Mouse (Mus musculus) kidney, postnatal 10 days (tissue): ENCODE measurements around the gene Arpc2.

Experiments used
- DNase-seq: peaks from one replicate; pipeline ENCODE4 v3.0.0; 2021; ENCODE audit warnings: mixed read lengths

The Arpc2 gene

DNA sequence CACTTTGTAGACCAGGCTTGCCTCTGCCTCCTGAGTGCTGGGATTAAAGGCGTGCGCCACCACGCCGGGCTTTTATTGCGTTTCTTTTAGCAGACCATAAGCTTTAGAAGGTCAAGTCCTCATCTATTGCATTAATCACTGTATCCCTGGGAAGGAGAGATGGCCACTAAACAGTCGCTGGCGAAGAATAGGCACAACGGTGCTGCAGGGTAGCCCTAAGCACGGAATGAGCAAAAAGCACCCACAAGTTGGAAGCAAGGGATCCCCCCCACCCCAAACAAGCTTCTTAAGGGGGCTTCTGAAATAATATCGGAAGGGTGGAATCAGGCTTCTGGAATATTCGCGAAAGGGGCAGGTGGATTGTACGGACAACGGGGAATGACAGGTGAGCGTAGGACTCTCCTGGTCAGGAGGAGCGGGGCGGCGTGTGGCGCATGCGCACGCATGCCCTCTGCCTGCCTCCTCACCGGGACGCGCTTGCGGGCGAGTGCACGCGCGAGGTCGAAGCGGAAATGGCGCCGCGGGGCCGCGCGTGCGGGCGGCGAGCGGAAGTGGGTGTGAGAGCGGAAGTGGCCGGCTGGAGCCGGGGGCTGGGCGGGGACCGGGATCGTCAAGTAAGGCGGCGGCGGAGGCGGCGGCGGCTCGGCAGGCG is at the start of gene Arpc2:
Gene Arpc2 (plus strand): TSS at position 147 of the 652 bp plus-strand sequence.
- DNase-seq = peak; percentile 99

DNA sequence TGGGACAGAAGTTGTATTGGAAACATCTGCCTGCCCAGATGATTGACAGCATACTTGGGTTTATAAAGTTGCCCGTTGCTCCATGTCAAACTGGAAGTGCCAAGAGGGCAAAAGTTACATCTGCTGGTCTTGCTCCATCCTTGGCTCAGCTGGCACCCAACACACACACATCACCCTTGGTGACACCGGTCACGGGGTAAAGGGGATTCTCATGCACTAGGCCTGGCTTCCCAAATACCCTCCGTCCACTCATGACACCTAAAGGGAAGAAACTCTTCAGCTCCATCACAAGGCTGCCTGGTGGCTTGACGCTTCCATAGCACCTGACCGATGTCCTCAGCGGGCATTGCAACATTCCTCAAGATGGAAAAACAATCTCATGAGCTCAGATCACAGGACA is 45.4 kb upstream of the Arpc2 start:
- no peak for DNase-seq

DNA sequence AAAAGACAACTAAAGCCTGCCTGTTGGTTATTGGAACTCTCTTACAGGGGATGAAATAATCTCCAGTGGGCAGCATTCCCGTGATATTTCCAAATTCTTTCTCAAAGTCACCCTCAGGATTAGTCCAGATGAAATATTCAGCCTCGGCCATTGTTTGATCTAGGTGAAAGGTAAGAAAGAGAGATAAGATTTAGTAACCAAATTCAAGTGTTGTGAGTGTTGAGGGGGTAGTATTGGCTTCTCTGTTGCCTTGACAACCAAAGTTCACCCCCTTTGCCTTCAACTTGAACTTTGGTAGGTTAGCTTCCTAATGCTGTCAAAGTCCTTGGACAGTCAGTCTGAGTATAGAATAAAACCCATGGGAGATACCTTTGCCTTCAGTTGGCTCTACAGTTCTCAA is 43.2 kb upstream of the Arpc2 start:
- DNase-seq = no peak

DNA sequence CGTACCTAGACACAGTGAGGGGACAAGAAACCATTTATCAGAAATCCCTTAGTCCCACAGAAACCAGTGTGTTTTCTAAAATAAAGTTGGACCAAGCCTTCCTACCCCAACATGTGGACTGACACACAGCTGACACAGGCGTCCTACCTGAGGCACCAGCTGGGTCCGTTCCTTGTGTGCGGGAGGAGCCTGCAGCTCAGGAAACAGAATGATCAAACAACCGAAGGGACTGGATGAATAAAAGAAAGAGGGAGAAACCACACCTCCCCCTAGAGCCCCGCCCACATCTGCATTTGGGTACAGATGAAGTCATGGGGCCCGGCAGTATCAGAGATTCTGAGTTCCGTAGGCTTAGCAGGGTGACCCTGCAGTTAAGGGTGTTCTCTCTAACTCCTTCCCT is 41.4 kb upstream of the Arpc2 start, which contains the start of gene Cxcr1:
Gene Cxcr1 (minus strand): TSS at position 187 of the 400 bp plus-strand sequence.
- DNase-seq = no peak

DNA sequence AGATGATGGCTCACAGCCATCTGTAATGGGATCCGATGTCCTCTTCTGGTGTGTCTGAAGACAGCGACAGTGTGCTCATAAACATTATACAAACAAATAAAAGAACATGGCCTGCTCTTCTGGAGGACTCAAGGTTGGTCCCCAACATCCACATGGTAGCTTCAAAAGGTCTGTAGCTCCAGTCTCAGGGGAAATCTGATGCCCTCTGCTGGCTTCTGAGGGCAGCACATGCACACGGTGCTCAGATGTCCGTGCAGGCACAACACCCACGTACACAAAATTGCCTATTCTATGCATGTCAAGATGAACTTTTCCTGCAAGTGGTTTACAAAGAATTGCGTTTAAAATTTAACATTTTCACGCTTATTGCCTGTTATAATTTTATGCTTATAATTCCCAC is 39.9 kb upstream of the Arpc2 start:
- DNase-seq = peak; percentile 47

DNA sequence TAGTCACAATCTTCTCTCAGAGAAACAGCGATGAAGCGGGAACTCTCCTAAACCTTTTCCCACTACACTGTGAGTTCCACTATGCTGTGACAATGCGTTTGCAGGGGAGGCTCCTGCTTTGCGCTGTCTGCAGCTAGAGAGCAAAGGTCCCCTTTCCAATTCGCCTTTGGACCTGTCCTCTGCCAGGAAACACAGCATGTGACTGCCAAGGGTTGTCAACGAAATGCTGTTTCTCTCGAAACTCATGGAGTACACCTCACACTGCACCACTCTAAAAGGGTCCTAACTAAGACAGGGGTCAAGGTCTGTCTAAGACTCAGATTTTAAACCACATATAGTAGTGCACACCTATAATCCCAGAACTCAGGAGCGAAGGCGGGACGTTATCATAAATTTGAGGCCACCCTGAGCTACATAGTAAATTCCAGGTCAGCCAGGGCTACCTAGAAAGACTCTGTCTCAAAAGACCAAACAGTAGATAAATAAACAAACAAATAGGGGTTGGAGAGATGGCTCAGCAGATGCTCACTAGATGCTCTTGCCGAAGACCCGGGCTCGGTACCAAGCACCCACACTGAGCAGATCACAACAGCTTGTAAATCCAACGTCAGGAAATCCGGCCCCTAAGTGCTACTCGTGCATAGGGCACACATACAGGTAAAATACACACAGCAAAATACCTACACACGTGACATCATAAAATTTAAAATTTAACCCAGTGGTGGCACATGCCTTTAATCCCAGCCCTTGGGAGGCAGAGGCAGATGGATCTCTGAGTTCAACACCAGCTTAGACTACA is 39.1 kb upstream of the Arpc2 start:
- peak; percentile 61 for DNase-seq

DNA sequence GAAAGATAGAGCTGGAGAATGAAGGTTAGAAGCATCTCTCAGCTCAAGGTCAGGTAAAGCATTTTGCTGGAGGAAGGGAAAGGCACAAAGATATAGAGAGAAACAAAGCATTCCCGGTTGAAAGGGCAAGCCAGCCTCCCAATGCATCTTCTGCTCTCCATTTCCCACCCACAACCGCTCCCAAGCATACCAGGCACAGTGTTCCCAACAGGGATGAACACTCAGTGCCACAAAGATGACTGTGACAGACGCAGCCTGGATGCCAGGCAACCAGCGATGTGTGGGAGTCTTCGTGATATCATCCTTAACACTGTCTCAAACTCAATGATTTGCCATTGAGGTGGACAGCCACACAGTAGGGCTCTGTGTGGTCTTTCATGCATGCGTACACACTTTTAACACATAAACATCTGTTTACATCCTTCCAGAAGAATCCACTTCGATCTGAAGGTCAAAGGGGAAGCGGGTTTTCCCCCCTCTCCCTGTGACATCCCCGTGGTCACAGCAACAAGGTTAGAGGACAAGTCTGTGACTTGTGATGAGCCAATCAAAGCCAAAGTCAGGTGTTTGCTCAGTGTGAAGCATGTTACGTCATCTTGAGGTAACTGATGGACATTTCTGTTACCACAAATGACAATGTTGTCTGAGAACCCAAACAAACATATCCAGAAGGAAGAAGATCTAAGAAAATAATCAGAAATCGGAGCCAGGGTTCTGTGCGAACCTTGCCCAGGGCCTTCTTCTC is 38.0 kb upstream of the Arpc2 start:
- DNase-seq = no peak

DNA sequence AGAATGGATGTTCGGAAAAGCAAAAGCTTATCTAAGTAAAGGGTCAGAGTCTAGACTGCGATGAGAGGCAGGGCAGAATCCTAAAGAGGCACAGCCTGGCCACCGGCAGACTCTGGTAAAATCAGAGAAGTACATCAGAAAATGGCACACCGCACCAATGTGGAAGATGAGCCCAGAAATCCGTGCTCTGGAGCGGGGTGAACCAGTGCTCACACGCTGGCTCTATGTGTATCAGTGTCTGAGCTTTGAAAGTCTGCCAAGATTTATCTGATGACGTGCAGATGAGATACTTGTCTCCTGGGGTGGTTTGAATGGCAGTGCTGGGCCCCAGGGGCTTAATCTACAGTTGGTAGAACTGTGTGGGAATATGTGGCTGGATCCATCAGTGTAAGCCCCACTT is 36.8 kb upstream of the Arpc2 start:
- DNase-seq = no peak

DNA sequence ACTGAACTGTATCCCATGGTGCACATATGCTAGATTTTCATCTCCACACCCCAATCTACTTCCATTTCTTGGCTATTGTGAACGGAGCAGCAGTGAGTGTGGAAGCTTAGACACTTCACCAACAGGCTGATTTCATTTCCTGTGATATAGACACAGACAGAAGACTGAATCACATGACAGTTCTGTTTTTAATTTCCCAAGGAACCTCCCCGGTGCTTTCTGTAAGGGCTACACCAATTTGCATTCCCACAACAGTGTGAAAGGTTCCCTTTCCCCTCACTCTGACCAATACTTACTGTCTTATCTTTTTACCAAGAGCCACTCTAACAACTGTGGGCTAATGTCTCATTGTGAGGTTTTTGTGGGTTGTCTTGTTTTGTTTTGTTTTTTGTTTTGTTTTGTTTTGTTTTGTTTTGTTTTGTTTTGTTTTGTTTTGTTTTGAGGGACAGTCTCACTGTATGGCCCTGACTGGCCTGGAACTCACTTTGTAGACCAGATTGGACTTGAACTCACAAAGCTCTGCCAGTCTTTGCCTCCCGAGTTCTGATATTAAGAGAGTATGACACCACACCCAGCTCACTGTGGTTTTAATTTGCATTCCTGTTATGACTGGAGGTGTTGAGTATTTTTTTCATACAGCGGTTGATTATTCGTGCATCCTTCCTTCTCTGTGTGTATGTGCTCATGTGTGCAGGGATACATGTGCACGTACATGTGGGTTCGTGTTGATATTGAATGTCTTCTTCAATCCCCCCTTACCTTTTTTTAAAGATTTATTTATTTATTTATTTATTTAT is 34.6 kb upstream of the Arpc2 start:
- no peak for DNase-seq

DNA sequence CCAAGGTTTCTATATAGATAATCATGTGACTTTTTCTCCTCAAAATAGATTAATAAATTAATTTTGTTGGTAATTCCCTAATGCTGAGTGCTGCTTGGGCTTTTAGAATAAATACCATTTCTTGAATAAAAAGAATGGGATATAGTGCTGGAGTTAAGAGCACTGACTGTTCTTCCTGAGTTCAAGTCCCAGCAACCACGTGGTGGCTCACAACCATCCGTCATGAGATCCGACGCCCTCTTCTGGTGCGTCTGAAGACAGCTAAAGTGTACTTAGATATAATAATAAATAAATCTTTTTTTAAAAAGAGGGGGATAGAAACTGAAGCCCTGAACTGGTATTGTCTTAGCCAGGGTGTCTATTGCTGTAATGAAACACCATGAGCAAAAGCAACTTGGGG is 32.4 kb upstream of the Arpc2 start:
- no peak for DNase-seq

DNA sequence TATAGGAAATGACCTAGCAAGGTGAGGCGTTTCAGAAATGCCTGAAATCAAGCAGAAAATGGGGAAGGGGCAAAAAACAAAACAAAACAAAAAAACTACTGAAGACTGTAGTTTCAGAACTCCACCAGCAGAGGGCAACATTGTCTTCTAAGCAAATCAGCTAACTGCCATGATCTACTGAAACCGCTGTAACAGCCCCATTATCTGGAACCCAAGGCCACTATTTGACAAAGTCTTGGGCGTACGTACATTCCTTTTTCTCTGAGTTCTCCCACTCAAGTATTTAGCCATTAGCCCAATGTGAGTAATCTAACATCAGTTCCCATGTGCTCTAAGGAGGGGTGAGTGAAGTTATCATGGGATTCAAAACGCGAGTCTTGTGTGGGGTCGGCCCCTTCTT is 30.0 kb upstream of the Arpc2 start:
- peak; percentile 47 for DNase-seq

DNA sequence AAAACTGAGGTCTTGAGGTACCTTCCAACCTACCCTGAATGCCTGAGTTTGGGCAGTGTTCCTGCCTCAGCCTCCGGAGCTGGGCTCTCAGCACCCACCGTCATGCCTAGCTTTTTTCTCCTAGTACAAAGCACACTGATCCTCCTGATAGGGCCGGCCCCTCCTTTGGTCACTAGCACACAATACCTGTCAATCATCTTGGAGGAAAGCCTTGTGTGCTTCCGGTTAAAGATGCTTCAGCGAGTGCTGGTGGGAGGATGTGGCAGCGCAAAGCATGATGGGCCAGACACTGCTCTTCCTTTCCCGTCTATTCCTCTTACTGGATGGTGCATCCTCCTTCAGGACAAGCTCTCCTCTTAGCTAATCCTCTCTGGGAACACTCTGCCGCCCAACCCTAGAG is 29.2 kb upstream of the Arpc2 start:
- no peak for DNase-seq

DNA sequence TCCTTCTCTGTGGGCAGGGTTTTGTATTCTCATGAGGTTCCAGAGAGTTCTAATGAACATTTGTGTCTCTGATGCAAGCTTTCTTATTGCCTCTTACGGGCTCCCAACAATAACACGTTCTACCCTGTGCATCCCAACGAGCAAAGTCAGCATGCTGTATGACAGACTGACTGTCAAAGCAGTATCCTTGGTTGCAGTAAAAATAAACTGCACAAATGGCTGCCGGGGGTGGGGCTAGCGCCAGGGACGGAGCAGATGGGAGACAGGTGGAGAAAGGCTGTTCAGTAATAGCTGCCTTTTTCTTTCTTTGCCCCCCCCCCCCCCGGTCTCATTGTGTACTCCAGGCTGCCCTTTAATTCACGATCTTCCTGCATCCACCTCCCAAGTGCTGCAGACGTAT is 28.0 kb upstream of the Arpc2 start:
- no peak for DNase-seq

DNA sequence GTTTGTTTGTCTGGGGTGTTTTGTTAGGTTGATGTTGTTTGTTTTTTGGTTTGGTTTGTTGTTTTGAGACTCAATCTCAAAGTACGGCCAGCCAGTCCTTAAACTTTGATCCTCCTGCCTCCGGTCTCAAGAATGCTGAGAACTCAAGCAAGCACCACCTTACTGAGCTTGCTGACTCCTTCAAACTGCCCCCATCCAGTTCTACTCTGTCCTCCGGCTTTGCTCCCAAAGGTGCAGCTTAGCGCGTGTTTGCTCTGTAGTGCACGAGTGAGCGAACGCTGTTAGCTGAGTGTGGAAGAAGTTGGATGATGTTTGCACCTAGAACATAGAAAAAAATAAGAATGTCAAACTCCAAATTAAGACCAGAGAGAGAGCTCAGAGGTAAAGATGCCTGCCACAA is 26.9 kb upstream of the Arpc2 start:
- DNase-seq = peak; percentile 22

DNA sequence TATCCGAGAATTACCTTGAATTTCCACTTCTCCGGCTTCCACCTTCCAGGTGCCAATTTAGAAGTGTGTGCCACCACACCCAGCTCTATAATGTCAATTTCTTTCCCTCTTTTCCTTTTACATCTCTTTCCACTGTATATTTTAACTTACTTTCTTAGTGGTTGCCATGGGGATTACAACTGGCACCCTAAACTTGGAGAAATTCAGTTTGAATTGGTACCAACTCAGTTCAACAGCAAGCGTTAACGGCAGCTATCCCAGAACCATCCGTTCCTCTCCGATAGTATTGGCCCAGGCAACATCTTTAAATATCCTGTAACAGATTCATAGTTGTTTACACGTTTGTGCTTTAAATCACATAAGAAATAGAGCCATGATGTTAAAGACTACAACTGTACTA is 16.0 kb upstream of the Arpc2 start:
- DNase-seq = no peak

DNA sequence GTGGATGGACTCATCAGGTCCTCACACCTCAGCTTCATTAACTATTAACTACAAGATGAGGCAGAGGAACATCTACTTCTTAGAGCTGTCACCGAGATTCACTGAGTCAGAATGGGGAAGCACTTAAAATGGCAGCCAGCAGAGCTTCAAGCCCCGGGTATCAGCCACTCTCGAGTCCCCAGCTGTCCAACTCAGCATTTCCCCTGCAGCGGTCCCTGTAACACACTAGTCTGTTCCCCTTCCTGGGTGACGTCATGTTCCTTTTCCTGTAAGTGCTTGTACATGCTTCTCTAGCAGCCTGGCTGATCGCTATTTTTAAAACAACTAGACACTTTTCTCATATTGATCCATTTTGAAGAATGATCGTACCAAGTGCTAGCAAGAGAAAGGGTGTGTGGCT is 8.6 kb upstream of the Arpc2 start:
- peak; percentile 34 for DNase-seq

DNA sequence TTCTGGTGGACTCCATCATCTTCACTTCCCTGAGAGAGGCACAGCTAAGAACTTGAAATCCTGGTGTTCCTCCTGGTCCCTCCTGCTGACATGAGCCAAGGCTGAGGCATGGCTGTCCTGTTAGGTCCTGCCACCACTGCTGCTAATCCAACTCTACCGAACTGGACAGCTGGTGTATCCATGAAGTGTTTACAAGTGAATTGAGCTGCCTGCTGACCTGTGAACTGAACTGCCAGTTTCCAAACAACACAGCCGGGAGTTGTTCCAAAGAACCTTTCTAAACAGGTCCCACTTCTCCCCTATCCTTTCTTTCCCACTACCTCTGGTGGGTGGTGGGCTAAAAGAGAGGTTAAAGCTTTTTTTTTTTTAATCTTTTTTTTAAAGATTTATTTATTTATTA is 5.9 kb upstream of the Arpc2 start:
- DNase-seq = no peak

DNA sequence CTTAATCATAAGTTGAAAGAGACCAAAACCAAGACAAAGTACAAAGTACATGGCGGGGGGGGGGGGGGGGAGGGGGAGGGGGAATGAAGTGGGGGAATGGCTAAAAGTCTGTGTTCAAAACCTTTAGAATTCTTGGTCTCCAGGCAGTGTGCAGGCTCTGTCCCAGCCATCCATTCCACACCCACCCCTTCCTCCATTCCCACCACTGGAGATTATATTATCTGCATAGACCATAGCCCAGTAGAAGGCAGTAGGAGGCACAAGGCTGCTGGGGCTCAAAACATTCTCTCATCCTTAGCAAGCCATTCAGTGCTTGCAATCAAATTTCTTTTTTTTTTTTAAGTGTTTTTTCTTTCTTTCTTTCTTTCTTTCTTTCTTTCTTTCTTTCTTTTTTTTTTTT is 4.9 kb upstream of the Arpc2 start:
- DNase-seq = no peak

DNA sequence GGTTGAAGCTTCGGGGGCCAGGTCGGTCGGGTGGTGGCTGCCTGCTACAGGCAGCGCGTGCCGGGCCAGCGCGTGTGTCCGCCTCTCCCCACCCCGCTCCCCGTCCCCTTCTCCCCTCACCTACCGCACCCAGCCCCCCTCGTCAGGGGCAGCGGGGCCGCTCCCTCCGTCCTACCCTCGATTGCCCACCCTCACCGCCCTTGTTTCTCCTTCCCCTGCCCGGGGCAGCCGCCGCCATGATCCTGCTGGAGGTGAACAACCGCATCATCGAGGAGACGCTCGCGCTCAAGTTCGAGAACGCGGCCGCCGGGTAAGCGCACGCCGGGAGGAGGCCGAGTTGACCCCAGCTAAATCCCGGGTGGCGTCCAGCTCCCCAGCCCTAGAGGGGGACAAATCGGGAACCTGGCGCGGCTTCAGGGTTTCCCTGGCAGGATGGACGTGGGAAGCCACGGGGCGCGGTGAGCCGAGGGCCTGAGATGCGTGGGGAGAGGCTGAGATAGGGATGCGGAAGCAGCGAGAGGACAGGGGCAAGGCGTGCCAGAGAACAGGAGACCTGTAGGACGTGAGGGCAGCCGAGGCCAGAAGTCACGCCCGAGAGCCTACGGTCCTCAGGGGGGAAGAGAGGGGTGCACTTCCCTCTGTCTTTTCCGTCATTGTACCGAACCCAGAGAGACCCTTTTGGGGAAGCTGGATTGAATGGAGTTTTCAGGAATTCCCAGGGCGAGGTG is 870 bp downstream of the Arpc2 start:
- DNase-seq = peak; percentile 65

DNA sequence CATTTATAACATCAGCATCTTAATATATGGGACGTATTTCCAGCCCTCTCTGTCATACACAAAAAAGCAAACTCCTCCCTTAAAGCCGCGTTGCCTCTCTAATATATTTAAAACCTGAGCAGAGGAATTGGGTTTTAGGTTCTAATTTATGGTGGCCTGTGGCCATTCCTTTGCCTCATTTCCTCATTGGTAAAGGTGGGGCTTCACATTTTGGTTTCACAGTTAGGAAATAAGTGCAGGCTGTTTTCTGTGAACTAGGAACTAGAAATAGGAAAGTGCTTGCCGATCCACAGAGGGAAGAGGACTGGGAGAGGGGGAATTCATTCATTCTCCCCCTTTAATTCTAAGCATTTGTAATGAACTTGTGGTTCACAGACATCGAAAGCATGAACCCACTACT is 1.8 kb downstream of the Arpc2 start:
- no peak for DNase-seq

DNA sequence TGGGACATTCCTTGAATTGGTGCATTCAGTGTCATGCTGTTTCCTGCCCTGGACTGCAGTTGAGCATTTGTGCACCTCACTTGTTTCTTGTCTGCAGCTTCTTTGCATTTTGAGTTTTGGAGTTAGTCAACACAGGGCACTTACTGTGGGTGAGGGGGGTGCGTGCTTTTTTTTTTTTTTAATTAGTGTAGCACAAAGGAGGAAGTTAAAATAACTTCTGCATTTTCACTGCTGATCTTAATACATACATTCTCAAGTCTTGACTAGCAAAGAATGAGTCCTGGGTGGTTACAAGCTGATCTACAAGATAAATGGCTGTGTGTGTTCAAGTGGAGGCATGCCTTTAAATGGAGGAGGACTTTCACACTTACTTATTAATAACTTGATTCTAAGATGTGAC is 2.3 kb downstream of the Arpc2 start:
- no peak for DNase-seq

DNA sequence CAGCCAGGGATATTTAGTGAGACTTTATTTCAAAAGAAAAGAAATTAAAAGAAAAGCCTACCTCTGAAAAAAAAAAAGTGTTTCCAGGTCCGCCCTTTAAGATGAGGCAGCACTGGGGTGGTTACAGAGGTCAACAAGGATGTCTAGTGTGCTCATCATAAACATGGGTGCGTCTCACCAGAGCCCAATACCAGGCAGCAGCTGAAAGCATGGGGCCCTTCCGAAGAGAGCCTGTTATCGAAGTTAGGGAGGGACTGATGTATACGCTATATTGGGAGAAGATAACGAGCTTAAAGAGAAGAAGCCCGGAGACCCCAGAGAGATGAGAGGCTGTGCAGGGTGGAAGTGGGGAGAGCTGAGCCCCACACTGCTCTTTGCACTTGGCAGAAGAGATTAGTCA is 3.3 kb downstream of the Arpc2 start:
- DNase-seq = no peak
